Mouse (Mus musculus) liver, adult 2 months (tissue): Measurements from ENCODE around the gene Sstr1.

Source experiments
- CTCF ChIP-seq: fragments of 200-500 bp; IDR thresholded peaks from 2 replicates; pipeline ENCODE4 v1.5.1; 2011; ENCODE audit warnings: low read depth, low read length, control low read depth
- POLR2A ChIP-seq: fragments of 200-500 bp; IDR thresholded peaks from 2 replicates; pipeline ENCODE4 v1.6.1; 2011; ENCODE audit warnings: low read length, control low read depth; ENCODE audit not compliant: insufficient read depth; ENCODE audit errors: extremely low read depth

DNA sequence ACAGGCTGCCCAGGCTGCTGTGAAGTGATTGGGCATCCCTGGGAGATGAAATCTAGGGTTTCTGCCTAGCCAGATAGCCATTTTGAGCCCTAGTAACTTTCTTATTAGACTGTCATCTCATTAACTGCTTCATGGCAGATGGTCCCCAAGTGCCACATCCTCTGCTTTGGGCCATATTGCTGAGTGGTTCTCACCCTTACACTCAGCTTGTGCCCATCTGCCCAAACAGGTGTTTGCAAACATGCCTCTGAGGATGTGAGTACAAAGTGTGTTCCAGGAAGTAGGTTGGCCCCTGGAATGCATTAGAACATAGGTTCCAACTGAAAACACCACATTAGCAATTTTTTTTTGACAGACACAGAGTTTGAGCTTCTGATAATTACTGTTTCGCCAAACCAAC lies 3.6 kb upstream of the Sstr1 start:
- TF ChIP-seq CTCF (no peak), POLR2A (no peak)
